In the genomic region with DNA sequence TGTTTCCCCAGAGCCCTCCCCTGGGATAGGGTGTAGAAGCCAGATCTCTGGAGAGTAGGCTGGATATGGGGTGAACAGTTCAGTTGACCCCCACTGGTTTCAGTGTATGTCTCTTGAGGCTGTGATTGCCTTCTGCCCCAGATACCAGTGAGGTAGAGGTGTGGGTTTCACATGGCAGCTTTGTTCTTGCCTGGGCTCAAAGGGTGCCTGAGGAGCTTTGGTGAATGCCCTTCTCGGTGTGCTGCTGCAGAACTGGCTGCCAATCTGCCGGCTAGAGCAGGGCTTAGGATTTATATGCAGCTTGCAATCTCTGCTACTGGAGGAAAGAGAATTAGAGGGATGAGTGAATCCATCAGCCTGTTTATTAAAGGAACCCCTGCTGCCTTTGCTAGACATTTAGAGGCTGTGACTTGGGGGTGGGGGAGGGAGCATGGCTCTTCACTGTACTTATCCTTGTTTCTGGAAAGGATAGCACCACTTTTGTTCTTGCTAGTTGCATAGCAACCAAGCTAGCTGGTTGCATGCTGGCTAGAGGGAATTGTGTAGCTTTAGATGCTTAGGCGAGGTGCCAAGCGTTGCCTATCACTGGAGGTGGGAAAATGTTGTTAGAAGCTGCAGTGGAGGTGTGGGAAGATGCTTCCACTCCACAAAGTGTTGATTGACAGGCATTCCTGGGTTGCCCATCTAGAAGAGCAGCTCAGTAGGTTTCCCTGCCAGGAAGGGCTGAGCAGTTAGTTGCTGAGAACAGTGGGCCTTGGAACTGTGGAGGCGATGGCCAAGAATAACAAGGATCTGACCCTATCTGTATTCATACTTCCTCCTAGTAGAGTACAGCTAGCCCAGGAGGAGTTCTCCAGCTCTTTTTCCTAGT, we compare ENCODE assay signal across 8 mouse cellular contexts. TPM values are rescaled to one million over a fixed set of nuclear protein-coding genes. Genes with fewer than 3 reads are reported as not detected.
A peak's percentile ranks its signal among the peaks of the same experiment; 100 is the strongest.
DNase-seq lines count a peak whose midpoint lies in the region; ATAC-seq and TF ChIP-seq lines count a peak whose summit lies in the region.

No protein-coding gene starts in this region.

- H3K4me1 ChIP-seq in cerebellum, adult 2 months (ENCODE audit: control insufficient read depth, insufficient read depth, low read length): peaks cover 15% of the 10 kb centered on the region
- H3K4me1 ChIP-seq in midbrain, embryonic 16.5 days (ENCODE audit: control insufficient read depth, insufficient read depth, low read length): peaks cover 22% of the 10 kb centered on the region

- peak overlapping the region; percentile 24 for H3K4me2 ChIP-seq in midbrain, embryonic 16.5 days (ENCODE audit: low read length)

- no peaks in the 10 kb centered on the region for H3K36me3 ChIP-seq in midbrain, embryonic 16.5 days (ENCODE audit: control insufficient read depth, insufficient read depth, low read length)

- DNase-seq in cerebellum, adult 2 months: peak; percentile 38 to 45
- DNase-seq in cerebellum, adult 11 months: no peak
- DNase-seq in R1 (ENCODE audit: low read depth, low spot score): peak; percentile 38
- peak; percentile 18 to 27 for DNase-seq in heart, postnatal 14 days
- no peak for DNase-seq in embryo, embryonic 10 days (ENCODE audit: low spot score)
- DNase-seq in urinary bladder, adult 2 months (ENCODE audit: low spot score): no peak
- DNase-seq in cerebellum, adult 8-10 months: no peak

- H3K9ac ChIP-seq in midbrain, embryonic 16.5 days (ENCODE audit: low read depth, low read length): 0 out of 2 replicates have a peak overlapping the region, but pooled peaks have one; percentile 2

- intact Hi-C loops in heart, postnatal 14 days (cut with DNase I): no loop called here

- no peak for TF ChIP-seq POLR2A in cerebellum, adult 2 months (IDR thresholded peaks at IDR 0.05; ENCODE audit: borderline replicate concordance, insufficient read depth, low read length)

- no peak overlapping the region for H3K4me3 ChIP-seq in cerebellum, adult 2 months (replicated peaks; ENCODE audit: insufficient read depth, low read depth, low read length)
- no peak overlapping the region for H3K4me3 ChIP-seq in midbrain, embryonic 16.5 days (ENCODE audit: low read depth, low read length)

- WGBS in cerebellum, adult 2 months: 13% methylated on average over 5 of the region's 5 CpGs
- 22% methylated on average over 5 of the region's 5 CpGs for WGBS in midbrain, embryonic 16.5 days

- peak; percentile 93 for ATAC-seq in midbrain, embryonic 16.5 days

- peak overlapping the region; percentile 92 for H3K27ac ChIP-seq in cerebellum, adult 2 months (ENCODE audit: insufficient read depth, low read length)
- H3K27ac ChIP-seq in midbrain, embryonic 16.5 days (ENCODE audit: low read length): peak overlapping the region; percentile 86

- H3K9me3 ChIP-seq in midbrain, embryonic 16.5 days (replicated peaks; ENCODE audit: control insufficient read depth, low read length, poor library complexity, severe bottlenecking): no peaks in the 10 kb centered on the region

- TF ChIP-seq CTCF in cerebellum, adult 2 months (IDR thresholded peaks at IDR 0.05; ENCODE audit: borderline replicate concordance, insufficient read depth, low read depth, low read length): no peak

- no peaks in the 10 kb centered on the region for H3K27me3 ChIP-seq in cerebellum, adult 2 months (ENCODE audit: control insufficient read depth, insufficient read depth, low read length)
- no peaks in the 10 kb centered on the region for H3K27me3 ChIP-seq in midbrain, embryonic 16.5 days (ENCODE audit: control insufficient read depth, insufficient read depth, low read depth, low read length)

RNA-seq across cellular contexts. Expression of a gene that starts 7.7 kb away (rescaled TPM):
- 621 and 638 TPM in 2 replicates for polyA plus RNA-seq in cerebellum, adult 2 months (2012; rRNA removed)
- 1,000 to 10,000 TPM; 2,092 to 2,100 TPM for total RNA-seq in heart, postnatal 14 days (2021)
- polyA plus RNA-seq in midbrain, embryonic 16.5 days (2015; fragmentation: Nextera tagmentation; extraction: Ambion mirVana): 252 and 272 TPM in 2 replicates
- 185 and 189 TPM in 2 replicates for polyA plus RNA-seq in urinary bladder, adult 2 months (2012; rRNA removed)

RNA-seq across cellular contexts. Expression of a gene that starts 8.1 kb away (rescaled TPM):
- 62.4 and 67.3 TPM in 2 replicates for polyA plus RNA-seq in cerebellum, adult 2 months (2012; rRNA removed)
- 10 to 100 TPM; 41.4 to 44.2 TPM for total RNA-seq in heart, postnatal 14 days (2021)
- 107 and 117 TPM in 2 replicates for polyA plus RNA-seq in midbrain, embryonic 16.5 days (2015; fragmentation: Nextera tagmentation; extraction: Ambion mirVana)
- polyA plus RNA-seq in urinary bladder, adult 2 months (2012; rRNA removed): 44.3 and 49.6 TPM in 2 replicates

RNA-seq across cellular contexts. Expression of a gene that starts 21.2 kb away (rescaled TPM):
- 36.9 and 51.5 TPM in 2 replicates for polyA plus RNA-seq in cerebellum, adult 2 months (2012; rRNA removed)
- 100 to 1,000 TPM; 119 to 131 TPM for total RNA-seq in heart, postnatal 14 days (2021)
- polyA plus RNA-seq in midbrain, embryonic 16.5 days (2015; fragmentation: Nextera tagmentation; extraction: Ambion mirVana): 15.6 and 17.1 TPM in 2 replicates
- 18.0 and 24.4 TPM in 2 replicates for polyA plus RNA-seq in urinary bladder, adult 2 months (2012; rRNA removed)

RNA-seq across cellular contexts. Expression of a gene that starts 46.3 kb away (rescaled TPM):
- 50.4 and 51.2 TPM in 2 replicates for polyA plus RNA-seq in cerebellum, adult 2 months (2012; rRNA removed)
- total RNA-seq in heart, postnatal 14 days (2021): 1 to 10 TPM; 7.5 to 7.9 TPM
- 74.3 and 77.2 TPM in 2 replicates for polyA plus RNA-seq in midbrain, embryonic 16.5 days (2015; fragmentation: Nextera tagmentation; extraction: Ambion mirVana)
- 17.2 and 17.4 TPM in 2 replicates for polyA plus RNA-seq in urinary bladder, adult 2 months (2012; rRNA removed)

RNA-seq across cellular contexts. Expression of a gene that starts 56.8 kb away (rescaled TPM):
- 258 and 264 TPM in 2 replicates for polyA plus RNA-seq in cerebellum, adult 2 months (2012; rRNA removed)
- total RNA-seq in heart, postnatal 14 days (2021): 10 to 100 TPM; 39.6 to 60.9 TPM
- 241 and 293 TPM in 2 replicates for polyA plus RNA-seq in midbrain, embryonic 16.5 days (2015; fragmentation: Nextera tagmentation; extraction: Ambion mirVana)
- 20.2 and 29.6 TPM in 2 replicates for polyA plus RNA-seq in urinary bladder, adult 2 months (2012; rRNA removed)

Comparison
In these comparisons a context has a peak if more than half of its experiments do, and no peak if none do; other contexts are left out.
1. DNase-seq: peak in cerebellum, adult 2 months (2 of 2), R1 (single experiment) and heart, postnatal 14 days (2 of 2); none in cerebellum, adult 11 months (single experiment), embryo, embryonic 10 days (single experiment), urinary bladder, adult 2 months (single experiment) and cerebellum, adult 8-10 months (single experiment).